Mouse (Mus musculus) thymus, adult 2 months (tissue): ENCODE measurements around the gene Bach2. TPM values are rescaled to one million over a fixed set of nuclear protein-coding genes. Genes with fewer than 3 reads are reported as not detected.
A peak's percentile ranks its signal among the peaks of the same experiment; 100 is the strongest.

Source experiments
- DNase-seq: peaks from one replicate; pipeline ENCODE4 v3.0.0; 2021
- H3K27ac ChIP-seq: fragments of 200-500 bp; 2 replicates; pipeline ENCODE4 v1.5.1; 2012; ENCODE audit warnings: low read length, control low read depth; ENCODE audit not compliant: control insufficient read depth, insufficient read depth
- H3K27me3 ChIP-seq: fragments of 200-500 bp; 2 replicates; pipeline ENCODE4 v1.6.1; 2012; ENCODE audit warnings: mild to moderate bottlenecking, low read length, moderate library complexity, mixed read lengths; ENCODE audit not compliant: control insufficient read depth, insufficient read depth
- H3K36me3 ChIP-seq: fragments of 200-500 bp; 2 replicates; pipeline ENCODE4 v1.6.1; 2012; ENCODE audit warnings: mild to moderate bottlenecking, low read length, moderate library complexity; ENCODE audit not compliant: control insufficient read depth, insufficient read depth
- H3K4me1 ChIP-seq: fragments of 200-500 bp; replicated peaks from 2 replicates; pipeline ENCODE4 v1.6.1; 2012; ENCODE audit warnings: low read length; ENCODE audit not compliant: control insufficient read depth, insufficient read depth
- H3K4me3 ChIP-seq: fragments of 200-500 bp; 2 replicates; pipeline ENCODE4 v1.5.1; 2012; ENCODE audit warnings: mild to moderate bottlenecking, low read length, control low read depth, moderate library complexity; ENCODE audit not compliant: control insufficient read depth, insufficient read depth
- CTCF ChIP-seq: fragments of 200-500 bp; IDR thresholded peaks from 2 replicates; pipeline ENCODE4 v1.5.1; 2012; ENCODE audit warnings: mild to moderate bottlenecking, control low read depth, low read length, moderate library complexity, borderline replicate concordance; ENCODE audit not compliant: control insufficient read depth, poor library complexity, insufficient read depth; ENCODE audit errors: extremely low read depth
- POLR2A ChIP-seq: fragments of 200-500 bp; IDR thresholded peaks from 2 replicates; pipeline ENCODE4 v1.6.1; 2012; ENCODE audit warnings: mild to moderate bottlenecking, low read length, control low read depth, moderate library complexity; ENCODE audit not compliant: control insufficient read depth, poor library complexity, insufficient read depth; ENCODE audit errors: extremely low read depth
- WGBS: fragments of 180-500 bp; shearing (Covaris S2); methylation state at CpG from one replicate; pipeline ENCODE4 v1.1.7; 2018; 5-methylcytosine and 5-hydroxymethylcytosine counted together
- polyA plus RNA-seq: library from polyadenylated mRNA; depleted of rRNA; stranded (reverse); fragments of >200 nt; gene quantifications from 2 replicates; pipeline ENCODE4 v1.2.3, GENCODE M21; 2012

Gene Bach2
- polyA plus RNA-seq, 1 experiment = 9.4 TPM

- TF ChIP-seq CTCF (no peak), POLR2A (0 out of 2 replicates have a peak, but pooled peaks have one; percentile 15)
- Histone ChIP-seq H3K4me3 (no peak overlapping the region), H3K4me1 (peaks cover 18% of the 10 kb centered on the region), H3K36me3 (no peaks in the 10 kb centered on the region), H3K27ac (peak overlapping the region; percentile 50), H3K27me3 (no peaks in the 10 kb centered on the region)
- WGBS = 27% methylated on average over 14 of the region's 14 CpGs
- DNase-seq = peak; percentile 51
Observed at GRCm38 (mm10) chr4:32363488-32363984, 124.9 kb downstream of the Bach2 start.

- Histone ChIP-seq H3K36me3 (no peaks in the 10 kb centered on the region), H3K4me3 (no peak overlapping the region), H3K27me3 (no peaks in the 10 kb centered on the region), H3K4me1 (peaks cover 16% of the 10 kb centered on the region), H3K27ac (peak overlapping the region; percentile 33)
- DNase-seq = no peak
- TF ChIP-seq CTCF (no peak), POLR2A (no peak)
- WGBS = 52% methylated on average over 13 of the region's 13 CpGs
Observed at GRCm38 (mm10) chr4:32365144-32365907, 126.7 kb downstream of the Bach2 start.

- TF ChIP-seq POLR2A (no peak), CTCF (no peak)
- 91% methylated on average over 2 of the region's 2 CpGs for WGBS
- DNase-seq = no peak
Observed at GRCm38 (mm10) chr4:32366176-32366575, 127.6 kb downstream of the Bach2 start.

GRCm38 (mm10) chr4:32368345-32368744 lies 129.7 kb downstream of the Bach2 start:
- DNase-seq = no peak
- Histone ChIP-seq H3K27me3 (no peaks in the 10 kb centered on the region), H3K4me1 (peaks cover 14% of the 10 kb centered on the region), H3K27ac (no peak overlapping the region), H3K36me3 (no peaks in the 10 kb centered on the region), H3K4me3 (no peak overlapping the region)
- WGBS = 94% methylated on average over 8 of the region's 8 CpGs
- TF ChIP-seq POLR2A (no peak), CTCF (no peak)

More at GRCm38 (mm10) chr4:32366176-32366575, 127.6 kb downstream of the Bach2 start:
- no peaks in the 10 kb centered on the region for H3K27me3 ChIP-seq
- no peaks in the 10 kb centered on the region for H3K36me3 ChIP-seq
- no peak overlapping the region for H3K27ac ChIP-seq
- H3K4me1 ChIP-seq = peaks cover 16% of the 10 kb centered on the region
- no peak overlapping the region for H3K4me3 ChIP-seq

GRCm38 (mm10) chr4:32373085-32373484 lies 134.5 kb downstream of the Bach2 start:
- Histone ChIP-seq H3K4me3 (no peak overlapping the region), H3K27ac (no peak overlapping the region), H3K27me3 (no peaks in the 10 kb centered on the region), H3K36me3 (no peaks in the 10 kb centered on the region), H3K4me1 (peaks cover 5% of the 10 kb centered on the region)
- 43% methylated on average over 7 of the region's 7 CpGs for WGBS
- TF ChIP-seq CTCF (no peak), POLR2A (no peak)
- DNase-seq = no peak

GRCm38 (mm10) chr4:32373527-32373926 lies 134.9 kb downstream of the Bach2 start:
- 43% methylated on average over 3 of the region's 3 CpGs for WGBS

More at GRCm38 (mm10) chr4:32373527-32373926, 134.9 kb downstream of the Bach2 start:
- Histone ChIP-seq H3K27ac (no peak overlapping the region), H3K4me3 (no peak overlapping the region), H3K27me3 (no peaks in the 10 kb centered on the region), H3K36me3 (no peaks in the 10 kb centered on the region), H3K4me1 (peaks cover 5% of the 10 kb centered on the region)
- DNase-seq = no peak
- no peak for TF ChIP-seq CTCF
- TF ChIP-seq POLR2A = no peak
